In genomic region chr13:108341585-108341984, GRCm38 (mm10) we compare ENCODE assay signal across 9 mouse cellular contexts. TPM values are rescaled to one million over a fixed set of nuclear protein-coding genes. Genes with fewer than 3 reads are reported as not detected.
A peak's percentile ranks its signal among the peaks of the same experiment; 100 is the strongest.
DNase-seq lines count a peak whose midpoint lies in the region; ATAC-seq and TF ChIP-seq lines count a peak whose summit lies in the region.
"Had no signal": no experiment of that assay in that cellular context is flagged by ENCODE, and none has a peak within 500 bp of the region (broad histone marks: within the 10 kb centered on the region; RNA-seq: fewer than 3 reads in every experiment).

No protein-coding gene starts in this region.

- POLR2A ChIA-PET in Patski (lab: Charles Lee), result no interaction called here

- CTCF ChIA-PET in Patski (lab: Charles Lee), result no interaction called here

- no peaks in the 10 kb centered on the region for H3K9me3 ChIP-seq in intestine, postnatal 0 days (ENCODE audit: control insufficient read depth)
- H3K9me3 ChIP-seq in intestine, embryonic 16.5 days (ENCODE audit: control insufficient read depth, low read length), result no peaks in the 10 kb centered on the region

- H3K27ac ChIP-seq in intestine, postnatal 0 days (ENCODE audit: low read depth, low read length), result no peak overlapping the region
- no peak overlapping the region for H3K27ac ChIP-seq in intestine, embryonic 16.5 days (ENCODE audit: low read length)

- H3K4me1 ChIP-seq in intestine, postnatal 0 days (replicated peaks; ENCODE audit: control insufficient read depth, insufficient read depth, low read length), result no peaks in the 10 kb centered on the region; the same call in 1 of the 2 replicates
- no peaks in the 10 kb centered on the region; the same call in 1 of the 2 replicates for H3K4me1 ChIP-seq in intestine, embryonic 16.5 days (ENCODE audit: control insufficient read depth, insufficient read depth, low read length)

- H3K4me2 ChIP-seq in intestine, postnatal 0 days (replicated peaks; ENCODE audit: low read depth), result no peak overlapping the region
- H3K4me2 ChIP-seq in intestine, embryonic 16.5 days (ENCODE audit: low read depth, low read length), result no peak overlapping the region

- in situ Hi-C loops in Patski (cut with MboI; ENCODE audit: low pct_unique_long_range_greater_than_20kb), result loop anchor here (25.0 kb wide), 1 partner anchor 1196 kb away; no protein-coding TSS in a partner anchor

- H3K9ac ChIP-seq in intestine, postnatal 0 days (ENCODE audit: low read depth, low read length), result no peak overlapping the region
- H3K9ac ChIP-seq in intestine, embryonic 16.5 days (ENCODE audit: low read depth, low read length), result no peak overlapping the region

- 79% methylated on average over 7 of the region's 7 CpGs for WGBS in intestine, postnatal 0 days
- WGBS in intestine, embryonic 16.5 days, result 80% methylated on average over 7 of the region's 7 CpGs

- no peak for ATAC-seq in intestine, postnatal 0 days
- no peak for ATAC-seq in intestine, embryonic 16.5 days
- ATAC-seq in Patski, result no peak
- peak; percentile 93 for ATAC-seq in megakaryocyte progenitor cell, adult 5-6 weeks (replicated peaks; ENCODE audit: poor library complexity)

- peak; percentile 61 for TF ChIP-seq CTCF in intestine, postnatal 0 days (IDR thresholded peaks at IDR 0.05; ENCODE audit: low read depth)
- TF ChIP-seq CTCF in Patski (IDR thresholded peaks at IDR 0.05), result peak; percentile 23

- H3K4me3 ChIP-seq in intestine, postnatal 0 days (ENCODE audit: low read depth, low read length), result no peak overlapping the region
- no peak overlapping the region for H3K4me3 ChIP-seq in intestine, embryonic 16.5 days (ENCODE audit: low read length)

- H3K36me3 ChIP-seq in intestine, postnatal 0 days (ENCODE audit: control insufficient read depth, insufficient read depth), result no peaks in the 10 kb centered on the region
- no peaks in the 10 kb centered on the region for H3K36me3 ChIP-seq in intestine, embryonic 16.5 days (ENCODE audit: control insufficient read depth, insufficient read depth, low read length)

- peak; percentile 50 for DNase-seq in CD4-positive, CD25-positive, alpha-beta regulatory T cell, adult 2 months (ENCODE audit: low read depth, low spot score)
- DNase-seq in Patski (ENCODE audit: low read depth, low spot score), result no peak
- no peak for DNase-seq in right cerebral cortex, adult 18-20 months
- no peak for DNase-seq in cerebellum, postnatal 36 days
- DNase-seq in retina, embryonic 14.5 days (ENCODE audit: low spot score), result no peak
- DNase-seq: embryo, embryonic 11 days had no signal

- H3K27me3 ChIP-seq in intestine, postnatal 0 days (replicated peaks; ENCODE audit: control insufficient read depth, insufficient read depth, low read length), result no peaks in the 10 kb centered on the region
- no peaks in the 10 kb centered on the region for H3K27me3 ChIP-seq in intestine, embryonic 16.5 days (replicated peaks; ENCODE audit: control insufficient read depth, insufficient read depth, low read length)
- H3K27me3 ChIP-seq in Patski, result no peaks in the 10 kb centered on the region

RNA-seq across cellular contexts. Expression of gene Depdc1b, which starts 25.5 kb away (rescaled TPM):
- 1.3 and 1.6 TPM in 2 replicates for polyA plus RNA-seq in intestine, postnatal 0 days (2015; fragmentation: Nextera tagmentation; extraction: Ambion mirVana)
- polyA plus RNA-seq in intestine, embryonic 16.5 days (2015; fragmentation: Nextera tagmentation; extraction: Ambion mirVana), result 5.6 and 5.9 TPM in 2 replicates
- polyA plus RNA-seq in Patski (2021), result 12.2 TPM
- total RNA-seq in megakaryocyte progenitor cell, adult 5-6 weeks (2015), result 26.4 and 31.0 TPM in 2 replicates
- 22.0 and 28.8 TPM in 2 replicates for total RNA-seq in megakaryocyte progenitor cell, adult 5-6 weeks (2017)
